Mouse (Mus musculus): ENCODE measurements at regions not wholly inside any gene's neighbourhood (a gene's known extent, or its start where the extent isn't known, plus 50 kb on each side); places are given as distances from the start of the nearest gene placed in this dataset.

DNA sequence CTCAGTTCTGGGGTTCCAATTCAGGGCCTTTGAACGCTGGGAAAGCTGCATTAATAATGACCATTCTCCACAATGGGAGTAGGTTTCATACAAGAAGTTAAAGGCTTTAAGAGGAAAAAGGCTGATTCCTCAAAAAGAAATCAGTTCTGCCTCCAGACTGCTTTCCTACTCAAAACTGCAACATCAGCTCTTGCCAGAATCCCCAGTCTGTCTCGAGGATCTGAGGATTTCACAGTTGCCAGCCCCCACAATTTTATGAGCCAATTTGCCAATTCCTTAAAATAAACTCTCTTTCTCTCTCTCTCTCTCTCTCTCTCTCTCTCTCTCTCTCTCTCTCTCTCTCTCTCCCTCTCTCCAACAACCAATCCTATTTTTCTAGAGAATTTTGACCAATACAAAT is 51.3 kb upstream of the Nhs start:
- no peak for DNase-seq (ENCODE audit: low read depth)

All from naive thymus-derived CD4-positive, alpha-beta T cell, adult 2 months (primary cell).